Mouse (Mus musculus) embryonic facial prominence, embryonic 13.5 days (tissue): ENCODE results near the gene Thpo. TPM values are rescaled to one million over a fixed set of nuclear protein-coding genes. Genes with fewer than 3 reads are reported as not detected.

Experiments
- ATAC-seq: fragments of 200-750 bp; cut with Nextera tagmentation; 2 replicates; pipeline ENCODE4 v1.8.0; 2017; ENCODE audit warnings: low read depth; ENCODE audit not compliant: insufficient number of reproducible peaks, insufficient read depth, low FRiP score, low TSS enrichment
- H3K27ac ChIP-seq: fragments of 300-500 bp; sonication (generic); 2 replicates; pipeline ENCODE4 v1.5.1; 2015; ENCODE audit warnings: moderate library complexity, mild to moderate bottlenecking, inconsistent platforms
- H3K27me3 ChIP-seq: fragments of 300-500 bp; sonication (generic); 2 replicates; pipeline ENCODE4 v1.6.1; 2015; ENCODE audit warnings: mild to moderate bottlenecking, inconsistent platforms
- H3K36me3 ChIP-seq: fragments of 300-500 bp; sonication (generic); 2 replicates; pipeline ENCODE4 v1.6.1; 2015; ENCODE audit warnings: mild to moderate bottlenecking, inconsistent platforms
- H3K4me1 ChIP-seq: fragments of 300-500 bp; sonication (generic); 2 replicates; pipeline ENCODE4 v1.6.1; 2015; ENCODE audit warnings: inconsistent platforms
- H3K4me2 ChIP-seq: fragments of 300-500 bp; sonication (generic); 2 replicates; pipeline ENCODE4 v1.6.1; 2015; ENCODE audit warnings: moderate library complexity, mild to moderate bottlenecking, inconsistent platforms
- H3K4me3 ChIP-seq: fragments of 300-500 bp; sonication (generic); 2 replicates; pipeline ENCODE4 v1.5.1; 2015; ENCODE audit warnings: mild to moderate bottlenecking, inconsistent platforms
- H3K9ac ChIP-seq: fragments of 300-500 bp; sonication (generic); 2 replicates; pipeline ENCODE4 v1.6.1; 2015; ENCODE audit warnings: mild to moderate bottlenecking, inconsistent platforms
- H3K9me3 ChIP-seq: fragments of 300-500 bp; sonication (generic); 2 replicates; pipeline ENCODE4 v1.6.1; 2016; ENCODE audit warnings: inconsistent platforms
- WGBS: fragments of 180-500 bp; shearing (Covaris S2); methylation state at CpG from one replicate; pipeline ENCODE4 v1.1.7; 2015; ENCODE audit warnings: mixed read lengths; 5-methylcytosine and 5-hydroxymethylcytosine counted together
- polyA plus RNA-seq: library from polyadenylated mRNA; unstranded; fragments of >200 nt; fragmentation: Nextera tagmentation; extraction: Ambion mirVana; gene quantifications from 2 replicates; pipeline ENCODE4 v1.2.1, GENCODE M21; 2015

The Thpo gene
- 1.00 and 1.2 TPM in 2 replicates for polyA plus RNA-seq

DNA sequence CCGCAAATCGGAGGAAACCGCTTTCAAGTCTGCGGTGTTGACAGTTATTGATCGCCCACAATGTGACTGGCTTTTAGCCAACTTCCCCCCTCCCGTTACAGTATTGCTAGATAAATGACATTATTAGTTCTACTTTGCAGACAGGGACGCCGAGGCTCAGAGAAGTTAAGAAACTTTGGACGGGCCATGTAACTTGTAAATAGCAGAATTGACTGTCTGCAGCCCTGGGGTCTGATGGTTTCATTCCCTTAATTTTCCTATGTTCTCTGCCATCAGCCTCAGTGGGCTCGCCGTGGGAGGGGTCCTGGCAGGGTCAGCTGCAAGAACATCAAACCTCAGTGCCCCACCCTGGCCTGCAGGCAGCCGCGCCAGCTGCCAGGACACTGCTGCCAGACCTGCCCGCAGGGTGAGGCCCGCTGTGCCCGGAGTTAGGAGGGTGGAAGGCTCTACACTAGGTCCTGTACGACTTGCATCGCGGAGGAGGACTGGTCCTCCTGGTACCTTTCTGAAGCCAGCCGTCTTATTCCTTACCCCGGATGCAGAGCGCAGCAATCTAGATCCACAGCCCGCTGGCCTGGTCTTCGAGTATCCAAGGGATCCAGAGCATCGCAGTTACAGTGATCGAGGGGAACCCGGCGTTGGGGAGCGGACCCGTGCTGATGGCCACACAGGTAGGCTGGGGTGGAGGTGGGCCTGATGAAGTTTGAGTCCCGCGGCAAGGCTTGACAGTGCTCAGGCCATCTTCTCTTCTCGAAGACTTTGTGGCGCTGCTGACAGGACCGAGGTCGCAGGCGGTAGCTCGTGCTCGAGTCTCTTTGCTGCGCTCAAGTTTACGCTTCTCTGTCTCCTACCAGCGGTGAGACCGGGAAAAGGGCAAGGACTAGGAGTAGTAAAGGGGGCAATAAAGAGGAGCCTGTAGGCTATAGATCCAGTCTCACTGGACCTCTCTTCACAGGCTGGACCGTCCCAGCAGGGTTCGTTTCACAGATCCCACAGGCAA, at the start of gene Thpo:
Gene Thpo (minus strand): TSS at position 781 of the 1,000 bp plus-strand sequence.
- Histone ChIP-seq H3K27me3 (peaks cover 39% of the 10 kb centered on the region), H3K36me3 (no peaks in the 10 kb centered on the region), H3K9ac (peak within 1 kb of the TSS; percentile 88), H3K4me3 (peak within 1 kb of the TSS; percentile 68), H3K27ac (no peak within 1 kb of the TSS), H3K4me1 (peaks cover 24% of the 10 kb centered on the region), H3K9me3 (no peaks in the 10 kb centered on the region), H3K4me2 (peak within 1 kb of the TSS; percentile 98)
- whole genome bisulfite sequencing, result 3% methylated on average over 45 of the region's 45 CpGs
- no peak for ATAC-seq

DNA sequence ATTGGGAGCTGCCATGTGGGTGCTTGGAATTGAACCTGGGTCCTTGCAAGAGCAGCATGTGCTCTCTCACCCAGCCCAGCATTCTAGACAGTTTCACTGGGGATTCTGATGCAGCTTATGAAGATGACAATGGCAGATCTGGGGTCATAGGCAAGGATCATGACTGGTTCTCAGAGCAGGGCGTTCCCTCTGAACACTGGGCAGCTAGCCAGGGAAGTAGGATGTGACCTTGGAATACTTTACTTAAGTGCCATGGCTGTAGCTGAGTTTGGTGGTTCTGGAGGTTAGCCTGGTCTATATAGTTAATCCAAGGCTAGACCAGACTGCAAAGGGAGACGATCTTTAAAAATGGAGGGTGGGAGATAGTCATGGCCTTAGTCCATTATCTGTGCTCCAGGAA, 49.6 kb upstream of the Thpo start:
- no peaks in the 10 kb centered on the region for H3K27me3 ChIP-seq
- H3K4me3 ChIP-seq, result no peak overlapping the region
- ATAC-seq, result no peak
- H3K4me2 ChIP-seq, result no peak overlapping the region
- H3K27ac ChIP-seq, result no peak overlapping the region
- no peaks in the 10 kb centered on the region for H3K4me1 ChIP-seq
- H3K9ac ChIP-seq, result no peak overlapping the region
- no peaks in the 10 kb centered on the region for H3K36me3 ChIP-seq
- 86% methylated on average over 2 of the region's 2 CpGs for WGBS
- no peaks in the 10 kb centered on the region for H3K9me3 ChIP-seq

DNA sequence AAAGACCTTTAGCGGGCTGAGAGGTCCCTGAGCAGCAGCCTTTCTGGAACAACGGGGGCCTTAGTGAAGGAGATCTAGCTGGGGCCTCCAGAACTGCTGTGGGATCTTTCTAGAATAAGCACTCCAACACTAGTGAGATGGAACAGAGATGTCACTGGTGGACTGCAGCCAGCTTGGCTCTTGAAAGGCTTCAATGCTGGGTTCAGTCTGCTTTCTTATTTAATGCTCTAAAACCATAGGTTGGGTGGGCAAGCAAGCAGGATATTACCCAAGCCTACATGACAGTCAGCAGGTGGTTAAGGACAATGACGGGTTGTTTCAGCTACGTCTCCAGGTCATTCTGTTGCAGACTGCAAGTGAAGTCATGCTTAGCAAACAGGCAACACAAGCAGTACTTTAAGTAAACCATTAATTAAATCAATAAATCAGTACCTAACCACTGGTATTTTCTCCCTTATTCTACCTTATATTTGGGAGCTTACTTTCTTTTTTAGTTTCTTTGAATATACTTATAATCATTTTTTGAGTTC, 46.9 kb upstream of the Thpo start:
- ATAC-seq, result no peak
- no peak overlapping the region for H3K4me3 ChIP-seq
- no peak overlapping the region for H3K9ac ChIP-seq
- no peak overlapping the region for H3K4me2 ChIP-seq
- H3K4me1 ChIP-seq, result no peaks in the 10 kb centered on the region
- no peak overlapping the region for H3K27ac ChIP-seq
- H3K9me3 ChIP-seq, result no peaks in the 10 kb centered on the region
- 79% methylated on average over 4 of the region's 4 CpGs for WGBS
- H3K27me3 ChIP-seq, result no peaks in the 10 kb centered on the region
- H3K36me3 ChIP-seq, result no peaks in the 10 kb centered on the region

DNA sequence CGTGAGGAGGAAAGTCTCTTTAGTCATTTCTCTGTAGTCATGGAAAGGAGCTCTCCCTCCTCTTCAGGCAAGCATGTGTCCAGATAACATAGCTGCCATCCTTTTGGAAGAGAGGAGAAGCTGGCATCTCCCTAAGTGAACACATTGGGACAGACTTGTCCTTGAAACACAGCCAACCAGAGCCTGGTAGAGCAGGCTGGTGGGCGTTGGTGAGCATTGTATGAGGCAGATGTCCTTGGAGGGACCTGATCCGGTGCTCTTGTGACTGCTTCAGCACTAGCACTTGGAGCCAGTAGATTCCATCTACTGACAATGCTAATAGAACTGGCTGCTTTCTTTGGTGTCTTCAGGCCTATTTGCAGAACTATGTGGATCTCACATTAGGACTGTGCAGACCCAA, 45.5 kb upstream of the Thpo start:
- WGBS, result 84% methylated on average over 3 of the region's 3 CpGs
- Histone ChIP-seq H3K27ac (no peak overlapping the region), H3K9ac (no peak overlapping the region), H3K36me3 (no peaks in the 10 kb centered on the region), H3K9me3 (no peaks in the 10 kb centered on the region), H3K4me1 (no peaks in the 10 kb centered on the region), H3K27me3 (no peaks in the 10 kb centered on the region), H3K4me2 (no peak overlapping the region), H3K4me3 (no peak overlapping the region)
- no peak for ATAC-seq

DNA sequence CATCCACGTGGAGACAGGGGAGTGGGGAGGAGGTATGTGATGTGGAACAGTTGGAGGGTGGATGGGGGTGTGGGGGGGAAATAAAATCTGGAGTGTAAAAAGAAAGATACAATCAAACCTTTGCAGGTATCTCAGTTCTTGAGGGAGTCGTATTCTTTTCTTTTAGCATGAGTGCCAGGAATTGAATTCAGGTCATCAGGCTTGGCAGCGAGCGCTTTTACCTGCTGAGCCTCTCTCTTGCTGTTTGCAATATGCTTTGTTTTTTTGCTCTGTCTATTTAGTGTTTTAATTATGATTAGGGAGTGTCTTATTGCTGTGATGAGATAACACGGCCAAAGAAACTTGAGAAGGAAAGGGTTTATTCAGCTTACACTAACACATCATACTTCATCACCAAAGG, 40.7 kb upstream of the Thpo start:
- WGBS, result 79% methylated on average over 5 of the region's 5 CpGs
- no peak overlapping the region for H3K27ac ChIP-seq
- no peaks in the 10 kb centered on the region for H3K27me3 ChIP-seq
- H3K4me3 ChIP-seq, result no peak overlapping the region
- no peak for ATAC-seq
- no peak overlapping the region for H3K9ac ChIP-seq
- no peaks in the 10 kb centered on the region for H3K4me1 ChIP-seq
- H3K36me3 ChIP-seq, result no peaks in the 10 kb centered on the region
- H3K9me3 ChIP-seq, result peaks cover 8% of the 10 kb centered on the region; the same call in 1 of the 2 replicates
- H3K4me2 ChIP-seq, result no peak overlapping the region

DNA sequence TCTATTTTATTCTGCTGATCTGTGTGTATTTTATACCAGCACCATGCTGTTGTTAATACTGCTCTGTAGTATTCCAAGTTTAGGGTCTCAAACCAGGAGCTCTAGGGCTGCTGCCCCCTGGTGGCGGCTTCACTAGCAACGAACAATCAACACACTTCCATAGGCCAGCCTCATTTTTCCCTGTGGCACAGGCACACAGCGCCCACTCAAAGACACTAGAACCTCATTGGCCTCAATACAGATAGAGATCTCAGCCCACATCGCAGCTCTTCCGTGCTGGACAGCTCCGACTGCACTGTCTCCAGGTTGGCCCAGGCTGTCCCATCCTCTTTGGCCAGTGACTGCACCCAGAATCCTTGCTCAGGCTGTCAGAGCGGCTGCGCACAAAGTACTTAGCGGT, 30.9 kb upstream of the Thpo start:
- Histone ChIP-seq H3K27ac (no peak overlapping the region), H3K4me3 (no peak overlapping the region), H3K9me3 (no peaks in the 10 kb centered on the region), H3K4me2 (no peak overlapping the region), H3K36me3 (no peaks in the 10 kb centered on the region), H3K4me1 (no peaks in the 10 kb centered on the region), H3K9ac (no peak overlapping the region), H3K27me3 (no peaks in the 10 kb centered on the region)
- WGBS, result 47% methylated on average over 9 of the region's 9 CpGs
- no peak for ATAC-seq

DNA sequence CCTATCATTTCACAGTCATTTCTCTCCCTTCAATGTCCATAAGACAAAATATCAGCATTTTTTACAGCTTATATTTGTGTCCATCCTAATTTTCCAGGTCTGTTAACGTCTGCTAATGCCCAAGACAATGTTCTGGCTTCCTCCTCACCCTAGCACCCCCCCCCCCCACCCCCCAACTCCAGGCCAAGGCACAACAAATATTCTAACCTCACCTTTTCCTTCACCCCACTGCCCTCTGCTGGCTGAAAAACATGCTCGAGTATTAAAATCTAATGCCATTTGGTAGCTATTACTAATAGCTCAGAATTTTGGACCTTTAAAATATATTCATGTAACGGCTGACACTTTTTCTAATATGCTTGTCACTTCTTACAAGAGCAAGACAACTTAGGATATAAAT, 27.4 kb upstream of the Thpo start:
- no peak overlapping the region for H3K4me3 ChIP-seq
- ATAC-seq, result no peak
- no peaks in the 10 kb centered on the region for H3K36me3 ChIP-seq
- WGBS, result 5% methylated on average over 3 of the region's 3 CpGs
- no peak overlapping the region for H3K4me2 ChIP-seq
- H3K4me1 ChIP-seq, result no peaks in the 10 kb centered on the region
- H3K9me3 ChIP-seq, result no peaks in the 10 kb centered on the region
- no peak overlapping the region for H3K9ac ChIP-seq
- no peaks in the 10 kb centered on the region for H3K27me3 ChIP-seq
- no peak overlapping the region for H3K27ac ChIP-seq

DNA sequence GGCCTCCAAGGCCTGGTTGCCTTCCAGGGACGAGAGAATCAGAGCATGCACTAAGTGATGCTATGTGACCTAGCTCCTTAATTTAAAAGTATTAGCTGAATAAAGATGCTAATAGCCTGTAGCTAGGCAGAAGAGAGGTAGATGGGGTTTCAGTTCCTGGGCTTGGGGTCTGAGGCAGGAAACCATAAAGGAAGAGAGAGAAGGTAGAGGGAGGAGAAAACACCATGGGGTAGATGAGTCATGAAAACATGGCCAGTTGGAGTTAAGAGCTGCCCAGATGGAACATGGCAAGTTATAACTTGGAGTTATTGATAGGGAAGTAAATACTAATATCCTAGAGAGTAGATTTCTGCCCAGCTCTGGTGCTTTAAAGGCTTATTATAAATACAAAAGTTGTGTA, 23.1 kb upstream of the Thpo start:
- no peaks in the 10 kb centered on the region for H3K4me1 ChIP-seq
- no peak overlapping the region for H3K4me2 ChIP-seq
- H3K9me3 ChIP-seq, result no peaks in the 10 kb centered on the region
- 72% methylated on average over 1 of the region's 1 CpGs for WGBS
- no peak for ATAC-seq
- H3K36me3 ChIP-seq, result no peaks in the 10 kb centered on the region
- H3K27me3 ChIP-seq, result no peaks in the 10 kb centered on the region
- H3K4me3 ChIP-seq, result no peak overlapping the region
- no peak overlapping the region for H3K27ac ChIP-seq
- no peak overlapping the region for H3K9ac ChIP-seq

DNA sequence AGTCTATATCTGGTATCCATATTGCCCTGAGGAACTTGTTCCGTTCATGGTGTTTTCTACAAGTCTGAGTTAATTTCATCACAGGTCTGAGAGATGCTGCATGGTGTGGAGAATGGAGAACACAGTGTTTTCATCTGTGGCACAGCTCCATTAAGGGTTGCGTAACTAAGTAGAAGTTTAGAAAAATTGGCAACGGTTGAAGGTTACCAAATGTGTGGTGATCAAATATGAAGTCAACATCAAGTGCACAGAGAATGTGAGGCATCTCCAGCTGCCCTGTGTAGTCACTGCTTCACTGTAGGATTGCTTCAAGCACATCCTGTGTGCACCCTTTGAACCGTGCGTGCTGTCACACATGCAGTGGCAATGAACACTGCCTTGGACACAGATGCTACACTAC, 21.7 kb upstream of the Thpo start:
- Histone ChIP-seq H3K4me1 (no peaks in the 10 kb centered on the region), H3K27ac (no peak overlapping the region), H3K9ac (no peak overlapping the region), H3K9me3 (no peaks in the 10 kb centered on the region), H3K4me2 (no peak overlapping the region), H3K4me3 (no peak overlapping the region), H3K27me3 (no peaks in the 10 kb centered on the region), H3K36me3 (no peaks in the 10 kb centered on the region)
- WGBS, result 86% methylated on average over 5 of the region's 5 CpGs
- no peak for ATAC-seq

DNA sequence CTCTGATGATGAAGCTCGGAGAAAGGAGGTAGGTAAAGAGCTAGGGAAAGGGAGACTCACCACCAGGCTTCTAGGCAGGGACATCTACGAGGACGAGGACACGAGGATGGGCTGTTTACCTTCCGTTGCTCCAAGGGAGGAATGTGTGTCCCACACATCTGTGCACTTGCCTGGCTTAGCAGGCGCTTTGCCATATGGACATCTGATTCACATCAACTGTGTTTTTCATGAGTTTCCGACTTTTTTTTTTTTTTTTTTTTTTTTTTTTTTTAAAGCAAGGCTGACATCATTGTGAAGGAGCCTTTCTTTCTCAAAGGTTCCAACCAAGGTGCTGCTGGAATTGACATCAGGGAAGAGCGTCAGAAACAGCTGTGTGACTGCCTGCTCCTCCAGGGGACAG, 16.2 kb upstream of the Thpo start:
- Histone ChIP-seq H3K9ac (no peak overlapping the region), H3K9me3 (no peaks in the 10 kb centered on the region), H3K4me2 (no peak overlapping the region), H3K27me3 (no peaks in the 10 kb centered on the region; the same call in 1 of the 2 replicates), H3K4me3 (no peak overlapping the region), H3K36me3 (no peaks in the 10 kb centered on the region), H3K4me1 (0 out of 2 replicates have a peak, but pooled peaks cover 4% of the 10 kb centered on the region), H3K27ac (no peak overlapping the region)
- no peak for ATAC-seq
- WGBS, result 29% methylated on average over 8 of the region's 8 CpGs

DNA sequence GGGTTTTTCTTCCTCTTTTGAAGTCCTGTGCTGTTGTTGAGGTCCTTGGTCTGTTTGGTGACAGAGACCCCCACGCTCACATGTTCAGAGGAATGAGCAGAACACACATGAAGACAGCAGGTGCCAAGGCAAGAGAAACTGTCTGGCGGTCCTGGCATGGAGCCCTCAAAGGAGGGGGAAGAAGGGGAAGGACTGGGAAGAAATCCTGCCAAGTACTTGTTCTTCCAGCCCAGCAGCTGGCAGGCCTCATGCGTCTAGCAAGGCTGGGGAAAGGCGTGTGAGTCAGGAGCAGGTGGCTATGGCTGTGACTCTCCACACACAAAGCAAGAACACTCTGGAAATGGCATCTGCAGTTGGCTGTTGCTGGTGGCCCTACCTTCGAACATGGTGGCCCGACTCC, 12.3 kb upstream of the Thpo start:
- Histone ChIP-seq H3K36me3 (no peaks in the 10 kb centered on the region), H3K9ac (no peak overlapping the region), H3K4me2 (no peak overlapping the region), H3K4me3 (no peak overlapping the region), H3K27ac (no peak overlapping the region), H3K27me3 (no peaks in the 10 kb centered on the region; the same call in 1 of the 2 replicates), H3K4me1 (0 out of 2 replicates have a peak, but pooled peaks cover 4% of the 10 kb centered on the region), H3K9me3 (no peaks in the 10 kb centered on the region)
- ATAC-seq, result no peak
- WGBS, result 76% methylated on average over 6 of the region's 6 CpGs

DNA sequence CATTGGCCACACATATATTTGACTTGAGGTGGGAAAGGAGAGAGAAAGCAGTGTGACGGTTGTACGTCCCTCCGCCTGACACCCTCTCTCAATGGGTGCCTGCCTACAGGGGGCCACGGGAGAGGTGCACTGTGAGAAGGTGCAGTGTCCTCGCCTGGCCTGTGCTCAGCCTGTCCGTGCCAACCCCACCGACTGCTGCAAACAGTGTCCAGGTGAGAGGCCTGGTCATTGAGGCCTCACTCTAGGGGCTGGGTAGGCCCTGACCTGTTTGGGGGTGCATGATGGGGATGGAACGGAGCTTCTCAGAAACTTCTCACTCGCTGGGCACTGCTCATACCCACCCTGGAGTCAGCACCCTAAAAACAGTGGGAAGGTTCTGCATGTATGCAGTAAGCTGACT, 5.5 kb upstream of the Thpo start:
- Histone ChIP-seq H3K9me3 (no peaks in the 10 kb centered on the region), H3K27ac (no peak overlapping the region), H3K4me3 (no peak overlapping the region), H3K27me3 (peaks cover 23% of the 10 kb centered on the region), H3K4me2 (no peak overlapping the region), H3K9ac (no peak overlapping the region), H3K4me1 (no peaks in the 10 kb centered on the region), H3K36me3 (peaks cover 4% of the 10 kb centered on the region; the same call in 1 of the 2 replicates)
- WGBS, result 86% methylated on average over 9 of the region's 9 CpGs
- no peak for ATAC-seq
